11 mouse cellular contexts compared by ENCODE assay signal in genomic region chr5:31589711-31590319, GRCm38 (mm10). TPM values are rescaled to one million over a fixed set of nuclear protein-coding genes. Genes with fewer than 3 reads are reported as not detected.
DNase-seq lines count a peak whose midpoint lies in the region; ATAC-seq and TF ChIP-seq lines count a peak whose summit lies in the region.
"Had no signal": no experiment of that assay in that cellular context is flagged by ENCODE, and none has a peak within 500 bp of the region (broad histone marks: within the 10 kb centered on the region; RNA-seq: fewer than 3 reads in every experiment).

No protein-coding gene starts in this region.

- H3K36me3 ChIP-seq in kidney, embryonic 15.5 days = no peaks in the 10 kb centered on the region
- H3K36me3 ChIP-seq in limb, embryonic 13.5 days = no peaks in the 10 kb centered on the region
- H3K36me3 ChIP-seq: limb, embryonic 15.5 days had no signal

- no peak overlapping the region for H3K9ac ChIP-seq in kidney, embryonic 15.5 days
- H3K9ac ChIP-seq in limb, embryonic 13.5 days = 0 out of 2 replicates have a peak overlapping the region, but pooled peaks have one; percentile 2
- H3K9ac ChIP-seq: limb, embryonic 15.5 days had no signal

- no peak overlapping the region for H3K4me2 ChIP-seq in kidney, embryonic 15.5 days
- H3K4me2 ChIP-seq in limb, embryonic 13.5 days (replicated peaks) = peak overlapping the region; percentile 15; the same call in 1 of the 2 replicates
- H3K4me2 ChIP-seq: limb, embryonic 15.5 days had no signal

- peaks cover 29% of the 10 kb centered on the region for H3K4me1 ChIP-seq in kidney, embryonic 15.5 days
- peaks cover 8% of the 10 kb centered on the region for H3K4me1 ChIP-seq in limb, embryonic 13.5 days

- H3K9me3 ChIP-seq in kidney, embryonic 15.5 days (replicated peaks) = no peaks in the 10 kb centered on the region
- H3K9me3 ChIP-seq in limb, embryonic 13.5 days = 0 out of 2 replicates have a peak, but pooled peaks cover 4% of the 10 kb centered on the region
- H3K9me3 ChIP-seq: limb, embryonic 15.5 days had no signal

- 42% methylated on average over 14 of the region's 14 CpGs for WGBS in kidney, embryonic 15.5 days
- 36% methylated on average over 14 of the region's 14 CpGs for WGBS in limb, embryonic 13.5 days

- peak; percentile 25 for DNase-seq in adrenal gland, postnatal 14 days
- DNase-seq in adrenal gland, postnatal 25 days = no peak
- no peak for DNase-seq in kidney, adult 9 months
- DNase-seq in brain, embryonic 14.5 days (ENCODE audit: low read depth) = peak; percentile 60
- no peak for DNase-seq in ovary, postnatal 36 days (ENCODE audit: low spot score)
- no peak for DNase-seq in lung, adult 18-20 months
- DNase-seq: gastrocnemius, postnatal 25 days; thymus, adult 18-20 months had no signal

- peak overlapping the region; percentile 33 for H3K27ac ChIP-seq in kidney, embryonic 15.5 days
- H3K27ac ChIP-seq in limb, embryonic 13.5 days = no peak overlapping the region
- H3K27ac ChIP-seq: limb, embryonic 15.5 days had no signal

- no peak for ATAC-seq in kidney, embryonic 15.5 days (replicated peaks; ENCODE audit: low FRiP score)
- ATAC-seq in limb, embryonic 13.5 days (ENCODE audit: low FRiP score, low read depth) = no peak

- H3K27me3 ChIP-seq in kidney, embryonic 15.5 days = no peaks in the 10 kb centered on the region
- H3K27me3 ChIP-seq in limb, embryonic 13.5 days = no peaks in the 10 kb centered on the region

- H3K4me3 ChIP-seq in kidney, embryonic 15.5 days (replicated peaks) = no peak overlapping the region
- H3K4me3 ChIP-seq in limb, embryonic 13.5 days = no peak overlapping the region
- H3K4me3 ChIP-seq: limb, embryonic 15.5 days had no signal

- TF ChIP-seq POLR2A in brain, embryonic 14.5 days (IDR thresholded peaks at IDR 0.05; ENCODE audit: borderline replicate concordance, extremely low read depth, insufficient read depth, insufficient read length, poor library complexity, severe bottlenecking) = no peak

- TF ChIP-seq CTCF in brain, embryonic 14.5 days (IDR thresholded peaks at IDR 0.05; ENCODE audit: borderline replicate concordance, extremely low read depth, insufficient read depth, insufficient read length) = no peak

RNA-seq across cellular contexts. Expression of gene Mrpl33, which starts 6.9 kb away (rescaled TPM):
- total RNA-seq in adrenal gland, postnatal 14 days (2021) = 300 and 306 TPM in 2 replicates
- total RNA-seq in adrenal gland, postnatal 25 days (2021) = 408 and 439 TPM in 2 replicates
- 272 and 284 TPM in 2 replicates for polyA plus RNA-seq in kidney, embryonic 15.5 days (2015; fragmentation: Nextera tagmentation; extraction: Ambion mirVana)
- 71.0 and 82.5 TPM in 2 replicates for polyA plus RNA-seq in brain, embryonic 14.5 days (2012; rRNA removed)
- polyA plus RNA-seq in limb, embryonic 13.5 days (2015; fragmentation: Nextera tagmentation; extraction: Ambion mirVana) = 259 and 285 TPM in 2 replicates

Comparison
In these comparisons a context has a peak if more than half of its experiments do, and no peak if none do; other contexts are left out.
1. DNase-seq: peak in adrenal gland, postnatal 14 days (single experiment) and brain, embryonic 14.5 days (single experiment); none in adrenal gland, postnatal 25 days (single experiment), kidney, adult 9 months (single experiment), ovary, postnatal 36 days (single experiment) and lung, adult 18-20 months (0 of 2).